ENCODE assay signal across 8 mouse cellular contexts in genomic region chr10:116300824-116301223, GRCm38 (mm10). TPM values are rescaled to one million over a fixed set of nuclear protein-coding genes. Genes with fewer than 3 reads are reported as not detected.
DNase-seq lines count a peak whose midpoint lies in the region; ATAC-seq and TF ChIP-seq lines count a peak whose summit lies in the region.
"Had no signal": no experiment of that assay in that cellular context is flagged by ENCODE, and none has a peak within 500 bp of the region (broad histone marks: within the 10 kb centered on the region; RNA-seq: fewer than 3 reads in every experiment).

No protein-coding gene starts in this region.

- no peaks in the 10 kb centered on the region for H3K36me3 ChIP-seq in neural tube, embryonic 11.5 days (ENCODE audit: control insufficient read depth, insufficient read depth, low read length)
- H3K36me3 ChIP-seq in hindbrain, postnatal 0 days (ENCODE audit: insufficient read depth, low read length), result no peaks in the 10 kb centered on the region
- no peaks in the 10 kb centered on the region for H3K36me3 ChIP-seq in liver, embryonic 13.5 days

- H3K27ac ChIP-seq in neural tube, embryonic 11.5 days (ENCODE audit: low read depth, low read length), result no peak overlapping the region
- no peak overlapping the region for H3K27ac ChIP-seq in hindbrain, postnatal 0 days
- H3K27ac ChIP-seq in liver, embryonic 13.5 days, result no peak overlapping the region

- H3K9ac ChIP-seq in neural tube, embryonic 11.5 days (ENCODE audit: low read length), result peak overlapping the region; percentile 44
- H3K9ac ChIP-seq in hindbrain, postnatal 0 days (replicated peaks; ENCODE audit: low read length), result peak overlapping the region; percentile 52
- H3K9ac ChIP-seq in liver, embryonic 13.5 days, result no peak overlapping the region

- H3K4me3 ChIP-seq in neural tube, embryonic 11.5 days (ENCODE audit: low read depth, low read length), result peak overlapping the region; percentile 49
- H3K4me3 ChIP-seq in hindbrain, postnatal 0 days (ENCODE audit: low read length), result peak overlapping the region; percentile 49
- peak overlapping the region; percentile 36 for H3K4me3 ChIP-seq in liver, embryonic 13.5 days (replicated peaks)

- H3K9me3 ChIP-seq in neural tube, embryonic 11.5 days (ENCODE audit: control insufficient read depth, low read length), result no peaks in the 10 kb centered on the region
- no peaks in the 10 kb centered on the region for H3K9me3 ChIP-seq in hindbrain, postnatal 0 days (ENCODE audit: low read length)
- H3K9me3 ChIP-seq in liver, embryonic 13.5 days (replicated peaks), result no peaks in the 10 kb centered on the region

- peaks cover 12% of the 10 kb centered on the region for H3K27me3 ChIP-seq in neural tube, embryonic 11.5 days (ENCODE audit: control insufficient read depth, insufficient read depth, low read length)
- H3K27me3 ChIP-seq in hindbrain, postnatal 0 days (ENCODE audit: insufficient read depth, low read length), result no peaks in the 10 kb centered on the region
- H3K27me3 ChIP-seq in liver, embryonic 13.5 days, result peaks cover 26% of the 10 kb centered on the region
- H3K27me3 ChIP-seq: Patski had no signal

- peaks cover 3% of the 10 kb centered on the region; the same call in 1 of the 2 replicates for H3K4me1 ChIP-seq in neural tube, embryonic 11.5 days (ENCODE audit: control insufficient read depth, insufficient read depth, low read length)
- peaks cover 5% of the 10 kb centered on the region; the same call in 1 of the 2 replicates for H3K4me1 ChIP-seq in hindbrain, postnatal 0 days (ENCODE audit: insufficient read depth, low read length)
- H3K4me1 ChIP-seq in liver, embryonic 13.5 days (replicated peaks), result no peaks in the 10 kb centered on the region

- H3K4me2 ChIP-seq in neural tube, embryonic 11.5 days (ENCODE audit: low read depth), result peak overlapping the region; percentile 89
- peak overlapping the region; percentile 99 for H3K4me2 ChIP-seq in hindbrain, postnatal 0 days (ENCODE audit: low read depth, low read length)
- peak overlapping the region; percentile 54 for H3K4me2 ChIP-seq in liver, embryonic 13.5 days

- 11% methylated on average over 7 of the region's 7 CpGs for WGBS in neural tube, embryonic 11.5 days
- 24% methylated on average over 7 of the region's 7 CpGs for WGBS in hindbrain, postnatal 0 days
- 19% methylated on average over 6 of the region's 7 CpGs for WGBS in liver, embryonic 13.5 days (ENCODE audit: insufficient replicate concordance)

- ATAC-seq in neural tube, embryonic 11.5 days (ENCODE audit: insufficient read depth, low FRiP score, low TSS enrichment), result no peak
- no peak for ATAC-seq in hindbrain, postnatal 0 days
- ATAC-seq in liver, embryonic 13.5 days (ENCODE audit: low read depth), result no peak
- ATAC-seq in megakaryocyte-erythroid progenitor cell, adult 5-6 weeks (replicated peaks; ENCODE audit: low FRiP score, low TSS enrichment, poor library complexity, severe bottlenecking), result no peak
- ATAC-seq: Patski had no signal

- no peak for DNase-seq in neural tube, embryonic 11.5 days (ENCODE audit: low spot score)
- DNase-seq in neural tube, embryonic 10.5 days (ENCODE audit: extremely low spot score, low spot score), result no peak
- DNase-seq in hindbrain, postnatal 0 days (ENCODE audit: low spot score), result no peak
- DNase-seq in liver, embryonic 13.5 days, result no peak
- no peak for DNase-seq in natural killer cell, adult 2 months (ENCODE audit: low spot score in 2 of 2)
- no peak for DNase-seq in layer of hippocampus, postnatal 10 days (ENCODE audit: low spot score in 2 of 2)

- no peak for TF ChIP-seq CTCF in hindbrain, postnatal 0 days (IDR thresholded peaks at IDR 0.05; ENCODE audit: low read depth)

RNA-seq across cellular contexts. Expression of gene Ptprb, which starts 25.5 kb away (rescaled TPM):
- 2.4 and 2.9 TPM in 2 replicates for polyA plus RNA-seq in neural tube, embryonic 11.5 days (2014; fragmentation: Nextera tagmentation; extraction: Ambion mirVana)
- total RNA-seq in hindbrain, postnatal 0 days (2014; rRNA removed), result 8.1 and 8.8 TPM in 2 replicates
- polyA plus RNA-seq in hindbrain, postnatal 0 days (2015; fragmentation: Nextera tagmentation; extraction: Ambion mirVana), result 3.1 and 3.5 TPM in 2 replicates
- 1.2 TPM in 2 replicates for polyA plus RNA-seq in liver, embryonic 13.5 days (2015; fragmentation: Nextera tagmentation; extraction: Ambion mirVana)
- 10 to 100 TPM; 18.8 to 19.9 TPM for total RNA-seq in layer of hippocampus, postnatal 10 days (2021)
- not detected in 2 replicates for total RNA-seq in megakaryocyte-erythroid progenitor cell, adult 5-6 weeks (2014; fragmentation: Nextera tagmentation)
- total RNA-seq in megakaryocyte-erythroid progenitor cell, adult 5-6 weeks (2017), result not detected in 2 replicates
